Mouse (Mus musculus): Measurements from ENCODE around the gene Chmp5. TPM values are rescaled to one million over a fixed set of nuclear protein-coding genes. Genes with fewer than 3 reads are reported as not detected.

Chmp5 gene
- polyA plus RNA-seq, 1 experiment from 2014 or later = 112 TPM

GRCm38 (mm10) chr4:40947565-40948159 is 545 bp upstream of the Chmp5 start:
- under 1% methylated on average over 40 of the region's 40 CpGs for whole genome bisulfite sequencing
- Histone ChIP-seq H3K9me3 (replicated peaks) (no peaks in the 10 kb centered on the region), H3K9ac (peak overlapping the region; percentile 71), H3K27ac (replicated peaks) (peak overlapping the region; percentile 86), H3K4me3 (replicated peaks) (peak overlapping the region; percentile 99), H3K27me3 (no peaks in the 10 kb centered on the region), H3K4me2 (replicated peaks) (peak overlapping the region; percentile 55), H3K36me3 (peaks cover 43% of the 10 kb centered on the region), H3K4me1 (peaks cover 20% of the 10 kb centered on the region)
- ATAC-seq (ENCODE audit: insufficient number of reproducible peaks, low FRiP score, low TSS enrichment, low read depth) = no peak; the same call in 1 of the 2 replicates

GRCm38 (mm10) chr4:40953521-40953920 is 5.3 kb downstream of the Chmp5 start:
- no peak overlapping the region for H3K4me2 ChIP-seq (replicated peaks)
- H3K27ac ChIP-seq (replicated peaks) = no peak overlapping the region
- no peaks in the 10 kb centered on the region for H3K27me3 ChIP-seq
- H3K36me3 ChIP-seq = peaks cover 71% of the 10 kb centered on the region
- WGBS = 87% methylated on average over 1 of the region's 1 CpGs
- peaks cover 9% of the 10 kb centered on the region for H3K4me1 ChIP-seq
- no peak overlapping the region for H3K9ac ChIP-seq
- no peaks in the 10 kb centered on the region for H3K9me3 ChIP-seq (replicated peaks)
- no peak overlapping the region for H3K4me3 ChIP-seq (replicated peaks)
- ATAC-seq (ENCODE audit: insufficient number of reproducible peaks, low FRiP score, low TSS enrichment, low read depth) = no peak

GRCm38 (mm10) chr4:40955942-40956341 is 7.7 kb downstream of the Chmp5 start:
- Histone ChIP-seq H3K36me3 (peaks cover 85% of the 10 kb centered on the region), H3K4me3 (replicated peaks) (no peak overlapping the region), H3K4me1 (no peaks in the 10 kb centered on the region), H3K27me3 (no peaks in the 10 kb centered on the region), H3K9me3 (replicated peaks) (no peaks in the 10 kb centered on the region), H3K9ac (no peak overlapping the region), H3K4me2 (replicated peaks) (no peak overlapping the region), H3K27ac (replicated peaks) (no peak overlapping the region)
- WGBS = 88% methylated on average over 6 of the region's 6 CpGs
- ATAC-seq (ENCODE audit: insufficient number of reproducible peaks, low FRiP score, low TSS enrichment, low read depth) = no peak

- peaks cover 85% of the 10 kb centered on the region for H3K36me3 ChIP-seq
- no peaks in the 10 kb centered on the region for H3K9me3 ChIP-seq (replicated peaks)
- no peak for ATAC-seq (ENCODE audit: insufficient number of reproducible peaks, low FRiP score, low TSS enrichment, low read depth)
- H3K9ac ChIP-seq = no peak overlapping the region
- 82% methylated on average over 3 of the region's 3 CpGs for WGBS
- H3K27me3 ChIP-seq = no peaks in the 10 kb centered on the region
- no peaks in the 10 kb centered on the region for H3K4me1 ChIP-seq
- no peak overlapping the region for H3K4me3 ChIP-seq (replicated peaks)
- no peak overlapping the region for H3K27ac ChIP-seq (replicated peaks)
- H3K4me2 ChIP-seq (replicated peaks) = no peak overlapping the region
Measured at GRCm38 (mm10) chr4:40963536-40963935, 15.3 kb downstream of the Chmp5 start.

GRCm38 (mm10) chr4:40969161-40969560 is 21.0 kb downstream of the Chmp5 start:
- Histone ChIP-seq H3K27ac (replicated peaks) (no peak overlapping the region), H3K9me3 (replicated peaks) (no peaks in the 10 kb centered on the region), H3K27me3 (no peaks in the 10 kb centered on the region), H3K4me1 (peaks cover 21% of the 10 kb centered on the region), H3K36me3 (peaks cover 36% of the 10 kb centered on the region), H3K9ac (no peak overlapping the region), H3K4me3 (replicated peaks) (no peak overlapping the region), H3K4me2 (replicated peaks) (no peak overlapping the region)
- WGBS = 67% methylated on average over 4 of the region's 4 CpGs
- ATAC-seq (ENCODE audit: insufficient number of reproducible peaks, low FRiP score, low TSS enrichment, low read depth) = no peak

- 0 out of 2 replicates have a peak, but pooled peaks have one; percentile 31 for ATAC-seq (ENCODE audit: insufficient number of reproducible peaks, low FRiP score, low TSS enrichment, low read depth)
Measured at GRCm38 (mm10) chr4:40969781-40970591, 21.8 kb downstream of the Chmp5 start.

GRCm38 (mm10) chr4:40970592-40970841 is 22.3 kb downstream of the Chmp5 start:
- under 1% methylated on average over 15 of the region's 16 CpGs for WGBS
- Histone ChIP-seq H3K27me3 (no peaks in the 10 kb centered on the region), H3K9ac (peak overlapping the region; percentile 89), H3K4me3 (replicated peaks) (peak overlapping the region; percentile 98), H3K36me3 (peaks cover 27% of the 10 kb centered on the region), H3K4me1 (peaks cover 21% of the 10 kb centered on the region), H3K27ac (replicated peaks) (peak overlapping the region; percentile 92), H3K4me2 (replicated peaks) (peak overlapping the region; percentile 65), H3K9me3 (replicated peaks) (no peaks in the 10 kb centered on the region)
- peak; percentile 25; the same call in 1 of the 2 replicates for ATAC-seq (ENCODE audit: insufficient number of reproducible peaks, low FRiP score, low TSS enrichment, low read depth)

More at GRCm38 (mm10) chr4:40969781-40970591, 21.8 kb downstream of the Chmp5 start:
- H3K9me3 ChIP-seq (replicated peaks) = no peaks in the 10 kb centered on the region
- H3K27ac ChIP-seq (replicated peaks) = peak overlapping the region; percentile 92
- peak overlapping the region; percentile 65 for H3K4me2 ChIP-seq (replicated peaks)
- peak overlapping the region; percentile 98 for H3K4me3 ChIP-seq (replicated peaks)
- no peaks in the 10 kb centered on the region for H3K27me3 ChIP-seq
- peak overlapping the region; percentile 89 for H3K9ac ChIP-seq
- H3K36me3 ChIP-seq = peaks cover 32% of the 10 kb centered on the region
- WGBS = 14% methylated on average over 9 of the region's 13 CpGs
- peaks cover 21% of the 10 kb centered on the region for H3K4me1 ChIP-seq

- Histone ChIP-seq H3K9ac (peak within 1 kb of the TSS; percentile 89), H3K4me3 (replicated peaks) (peak within 1 kb of the TSS; percentile 98), H3K9me3 (replicated peaks) (no peaks in the 10 kb centered on the region), H3K36me3 (peaks cover 21% of the 10 kb centered on the region), H3K4me1 (peaks cover 21% of the 10 kb centered on the region), H3K4me2 (replicated peaks) (peak within 1 kb of the TSS; percentile 65), H3K27ac (replicated peaks) (peak within 1 kb of the TSS; percentile 92), H3K27me3 (no peaks in the 10 kb centered on the region)
- WGBS = under 1% methylated on average over 78 of the region's 85 CpGs
- peak; percentile 94 for ATAC-seq (ENCODE audit: insufficient number of reproducible peaks, low FRiP score, low TSS enrichment, low read depth)
Measured at GRCm38 (mm10) chr4:40970842-40971701, 22.9 kb downstream of the Chmp5 start, which contains the start of gene Nfx1. Gene Nfx1 (plus strand): TSS chr4:40970906.

- ATAC-seq (ENCODE audit: insufficient number of reproducible peaks, low FRiP score, low TSS enrichment, low read depth) = no peak
- peak overlapping the region; percentile 92 for H3K27ac ChIP-seq (replicated peaks)
Measured at GRCm38 (mm10) chr4:40971744-40972143, 23.5 kb downstream of the Chmp5 start.

GRCm38 (mm10) chr4:40974011-40974410 is 25.8 kb downstream of the Chmp5 start:
- H3K9me3 ChIP-seq (replicated peaks) = no peaks in the 10 kb centered on the region
- no peak overlapping the region for H3K9ac ChIP-seq
- peaks cover 21% of the 10 kb centered on the region for H3K4me1 ChIP-seq
- no peak overlapping the region for H3K27ac ChIP-seq (replicated peaks)
- ATAC-seq (ENCODE audit: insufficient number of reproducible peaks, low FRiP score, low TSS enrichment, low read depth) = no peak
- H3K4me3 ChIP-seq (replicated peaks) = no peak overlapping the region
- 88% methylated on average over 1 of the region's 1 CpGs for WGBS
- no peak overlapping the region for H3K4me2 ChIP-seq (replicated peaks)
- H3K27me3 ChIP-seq = no peaks in the 10 kb centered on the region
- H3K36me3 ChIP-seq = peaks cover 31% of the 10 kb centered on the region

More at GRCm38 (mm10) chr4:40971744-40972143, 23.5 kb downstream of the Chmp5 start:
- WGBS = 23% methylated on average over 13 of the region's 13 CpGs
- Histone ChIP-seq H3K9ac (peak overlapping the region; percentile 89; the same call in 1 of the 2 replicates), H3K4me1 (peaks cover 21% of the 10 kb centered on the region), H3K27me3 (no peaks in the 10 kb centered on the region), H3K4me3 (replicated peaks) (peak overlapping the region; percentile 98), H3K4me2 (replicated peaks) (peak overlapping the region; percentile 65), H3K36me3 (peaks cover 21% of the 10 kb centered on the region), H3K9me3 (replicated peaks) (no peaks in the 10 kb centered on the region)

GRCm38 (mm10) chr4:40975678-40976077 is 27.5 kb downstream of the Chmp5 start:
- H3K27me3 ChIP-seq = no peaks in the 10 kb centered on the region
- ATAC-seq (ENCODE audit: insufficient number of reproducible peaks, low FRiP score, low TSS enrichment, low read depth) = no peak
- WGBS = 74% methylated on average over 3 of the region's 3 CpGs
- no peaks in the 10 kb centered on the region for H3K9me3 ChIP-seq (replicated peaks)
- H3K4me1 ChIP-seq = peaks cover 12% of the 10 kb centered on the region
- H3K9ac ChIP-seq = no peak overlapping the region
- H3K4me3 ChIP-seq (replicated peaks) = no peak overlapping the region
- no peak overlapping the region for H3K27ac ChIP-seq (replicated peaks)
- H3K4me2 ChIP-seq (replicated peaks) = no peak overlapping the region
- H3K36me3 ChIP-seq = peaks cover 47% of the 10 kb centered on the region

Measured in embryonic facial prominence, embryonic 15.5 days (tissue).